Mouse (Mus musculus) kidney, postnatal 0 days (tissue): Measurements from ENCODE around the gene Armc9. TPM values are rescaled to one million over a fixed set of nuclear protein-coding genes. Genes with fewer than 3 reads are reported as not detected.

ENCODE experiments used
- ATAC-seq: fragments of 200-750 bp; cut with Nextera tagmentation; replicated peaks from 2 replicates; pipeline ENCODE4 v1.8.0; 2017; ENCODE audit warnings: low read depth, moderate number of reproducible peaks, moderate TSS enrichment, moderate library complexity; ENCODE audit not compliant: low FRiP score
- DNase-seq: peaks from one replicate; pipeline ENCODE4 v3.0.0-alpha.2; 2016; ENCODE audit warnings: low spot score
- H3K27ac ChIP-seq: fragments of 300-500 bp; sonication (generic); 2 replicates; pipeline ENCODE4 v1.5.1; 2014; ENCODE audit warnings: mild to moderate bottlenecking
- H3K27me3 ChIP-seq: fragments of 300-500 bp; sonication (generic); 2 replicates; pipeline ENCODE4 v1.6.1; 2014; ENCODE audit warnings: low read length, mixed read lengths; ENCODE audit not compliant: insufficient read depth
- H3K36me3 ChIP-seq: fragments of 300-500 bp; sonication (generic); 2 replicates; pipeline ENCODE4 v1.6.1; 2014; ENCODE audit warnings: low read length, mixed read lengths; ENCODE audit not compliant: insufficient read depth
- H3K4me1 ChIP-seq: fragments of 300-500 bp; sonication (generic); replicated peaks from 2 replicates; pipeline ENCODE4 v1.6.1; 2014; ENCODE audit warnings: antibody characterized with exemption, low read length, mixed read lengths; ENCODE audit not compliant: insufficient read depth
- H3K4me2 ChIP-seq: fragments of 300-500 bp; sonication (generic); 2 replicates; pipeline ENCODE4 v1.6.1; 2014; ENCODE audit warnings: mild to moderate bottlenecking, low read length, moderate library complexity, mixed read lengths
- H3K4me3 ChIP-seq: fragments of 300-500 bp; sonication (generic); replicated peaks from 2 replicates; pipeline ENCODE4 v1.5.1; 2014; ENCODE audit warnings: low read depth, low read length
- H3K9ac ChIP-seq: fragments of 300-500 bp; sonication (generic); 2 replicates; pipeline ENCODE4 v1.6.1; 2014; ENCODE audit warnings: low read depth, low read length
- H3K9me3 ChIP-seq: fragments of 300-500 bp; sonication (generic); replicated peaks from 2 replicates; pipeline ENCODE4 v1.6.1; 2016; ENCODE audit warnings: low read length, inconsistent platforms, mixed read lengths
- CTCF ChIP-seq: IDR thresholded peaks from 2 replicates; pipeline ENCODE4 v1.5.1; 2016; ENCODE audit warnings: antibody characterized with exemption, low read depth, mild to moderate bottlenecking, moderate library complexity
- WGBS: fragments of 180-500 bp; shearing (Covaris S2); extraction: QIAGEN DNeasy Blood & Tissue Kit; methylation state at CpG from one replicate; pipeline ENCODE4 v1.1.7; 2014; 5-methylcytosine and 5-hydroxymethylcytosine counted together
- polyA plus RNA-seq: library from polyadenylated mRNA; unstranded; fragments of >200 nt; fragmentation: Nextera tagmentation; extraction: Ambion mirVana; gene quantifications from 2 replicates; pipeline ENCODE4 v1.2.1, GENCODE M21; 2015

The Armc9 gene
- polyA plus RNA-seq, 1 experiment from 2014 or later = 16.5 TPM

DNA sequence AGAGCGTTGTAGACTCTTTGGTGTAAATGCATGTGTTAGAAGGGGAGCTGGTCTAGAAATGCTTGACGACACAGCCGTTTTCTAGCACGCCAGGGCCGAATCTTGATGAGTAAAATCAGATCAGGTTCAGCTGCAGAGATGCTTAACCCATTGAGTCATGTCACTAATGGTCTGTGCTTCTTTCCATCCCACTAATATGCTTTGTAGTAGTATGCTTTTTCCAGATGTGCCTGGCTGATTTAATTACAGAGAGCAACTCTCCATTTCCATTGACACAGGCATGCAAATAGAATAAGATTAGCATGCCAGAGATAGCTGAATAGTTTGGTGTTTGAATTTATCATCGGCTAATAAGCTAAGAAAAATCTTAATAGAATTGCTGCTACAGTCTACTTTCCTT is 19.3 kb upstream of the Armc9 start:
- no peak overlapping the region for H3K9ac ChIP-seq
- ATAC-seq (no peak), DNase-seq (no peak)
- no peaks in the 10 kb centered on the region for H3K9me3 ChIP-seq
- H3K4me3 ChIP-seq = no peak overlapping the region
- no peak overlapping the region for H3K4me2 ChIP-seq
- no peaks in the 10 kb centered on the region for H3K27me3 ChIP-seq
- no peak for TF ChIP-seq CTCF
- 89% methylated on average over 6 of the region's 6 CpGs for WGBS
- H3K4me1 ChIP-seq = no peaks in the 10 kb centered on the region
- peaks cover 55% of the 10 kb centered on the region for H3K36me3 ChIP-seq
- no peak overlapping the region for H3K27ac ChIP-seq

GRCm38 (mm10) chr1:86141081-86141480 is 13.5 kb upstream of the Armc9 start:
- DNase-seq (no peak), ATAC-seq (no peak)
- peaks cover 37% of the 10 kb centered on the region for H3K36me3 ChIP-seq
- no peak overlapping the region for H3K4me3 ChIP-seq
- no peak overlapping the region for H3K4me2 ChIP-seq
- no peak for TF ChIP-seq CTCF
- WGBS = 94% methylated on average over 3 of the region's 3 CpGs
- no peak overlapping the region for H3K27ac ChIP-seq
- no peaks in the 10 kb centered on the region for H3K9me3 ChIP-seq
- H3K4me1 ChIP-seq = no peaks in the 10 kb centered on the region
- no peaks in the 10 kb centered on the region for H3K27me3 ChIP-seq
- H3K9ac ChIP-seq = no peak overlapping the region

- Histone ChIP-seq H3K27ac (no peak overlapping the region), H3K4me2 (no peak overlapping the region), H3K36me3 (peaks cover 23% of the 10 kb centered on the region), H3K4me1 (no peaks in the 10 kb centered on the region), H3K9ac (no peak overlapping the region), H3K4me3 (no peak overlapping the region), H3K27me3 (no peaks in the 10 kb centered on the region), H3K9me3 (no peaks in the 10 kb centered on the region)
- no peak for TF ChIP-seq CTCF
- ATAC-seq (no peak), DNase-seq (no peak)
- WGBS = 67% methylated on average over 4 of the region's 4 CpGs
These were observed 11.4 kb upstream of the Armc9 start for GRCm38 (mm10) chr1:86143165-86143564.

- Histone ChIP-seq H3K36me3 (peaks cover 13% of the 10 kb centered on the region; the same call in 1 of the 2 replicates), H3K4me2 (no peak overlapping the region), H3K9me3 (no peaks in the 10 kb centered on the region), H3K27me3 (no peaks in the 10 kb centered on the region), H3K4me3 (no peak overlapping the region), H3K4me1 (no peaks in the 10 kb centered on the region), H3K9ac (no peak overlapping the region), H3K27ac (no peak overlapping the region)
- ATAC-seq = no peak
- DNase-seq = peak; percentile 42
- WGBS = 77% methylated on average over 21 of the region's 21 CpGs
- peak; percentile 57 for TF ChIP-seq CTCF
These were observed 10.3 kb upstream of the Armc9 start for GRCm38 (mm10) chr1:86144001-86144944.

DNA sequence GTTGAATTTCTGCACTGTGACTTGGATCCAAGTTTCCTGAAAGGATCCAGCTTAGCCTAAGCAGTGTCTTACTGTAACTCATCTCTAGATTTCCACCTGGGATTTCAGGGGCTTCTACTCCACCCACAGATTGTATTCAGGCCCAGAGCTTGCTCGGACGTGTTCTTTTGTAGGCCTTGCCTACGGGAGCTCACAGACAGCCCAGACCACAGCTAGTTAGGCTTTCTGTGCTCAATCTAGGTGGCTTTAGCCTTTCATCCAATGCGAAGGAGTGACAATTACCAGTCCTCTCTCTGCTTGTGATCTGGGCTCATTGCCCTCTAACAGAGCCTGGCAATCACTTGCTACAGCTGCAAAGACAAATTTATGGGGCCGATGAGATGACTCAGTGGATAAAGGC is 8.3 kb upstream of the Armc9 start:
- DNase-seq = no peak
- no peaks in the 10 kb centered on the region for H3K4me1 ChIP-seq
- no peak overlapping the region for H3K27ac ChIP-seq
- H3K4me2 ChIP-seq = no peak overlapping the region
- no peaks in the 10 kb centered on the region for H3K36me3 ChIP-seq
- no peak for ATAC-seq
- H3K4me3 ChIP-seq = no peak overlapping the region
- no peak overlapping the region for H3K9ac ChIP-seq
- H3K9me3 ChIP-seq = no peaks in the 10 kb centered on the region
- WGBS = 72% methylated on average over 5 of the region's 5 CpGs
- no peaks in the 10 kb centered on the region for H3K27me3 ChIP-seq
- TF ChIP-seq CTCF = no peak

GRCm38 (mm10) chr1:86147557-86147956 is 7.0 kb upstream of the Armc9 start:
- Histone ChIP-seq H3K4me2 (no peak overlapping the region), H3K9me3 (no peaks in the 10 kb centered on the region), H3K4me1 (no peaks in the 10 kb centered on the region), H3K27me3 (no peaks in the 10 kb centered on the region), H3K4me3 (no peak overlapping the region), H3K36me3 (no peaks in the 10 kb centered on the region), H3K27ac (no peak overlapping the region), H3K9ac (no peak overlapping the region)
- no peak for TF ChIP-seq CTCF
- DNase-seq (no peak), ATAC-seq (no peak)
- WGBS = 57% methylated on average over 5 of the region's 5 CpGs
